Mouse (Mus musculus) regulatory T cell (primary cell): ENCODE results near the gene Dock1.

Experiments used
- in situ Hi-C: fragments of 300-600 bp; cut with MboI, MseI; formaldehyde crosslinking; loops from one replicate; pipeline ENCODE4 v1.15.1; 2025; ENCODE audit warnings: high pct_unique_total_duplicates

Dock1 gene

GRCm38 (mm10) chr7:134670312-134671002 is at the start of gene Dock1:
Gene Dock1, plus strand, starts transcription at chr7:134670654.
- in situ Hi-C loops, result no loop called here

- in situ Hi-C loops, result no loop called here
Observed at GRCm38 (mm10) chr7:134627906-134628305, 42.5 kb upstream of the Dock1 start.

DNA sequence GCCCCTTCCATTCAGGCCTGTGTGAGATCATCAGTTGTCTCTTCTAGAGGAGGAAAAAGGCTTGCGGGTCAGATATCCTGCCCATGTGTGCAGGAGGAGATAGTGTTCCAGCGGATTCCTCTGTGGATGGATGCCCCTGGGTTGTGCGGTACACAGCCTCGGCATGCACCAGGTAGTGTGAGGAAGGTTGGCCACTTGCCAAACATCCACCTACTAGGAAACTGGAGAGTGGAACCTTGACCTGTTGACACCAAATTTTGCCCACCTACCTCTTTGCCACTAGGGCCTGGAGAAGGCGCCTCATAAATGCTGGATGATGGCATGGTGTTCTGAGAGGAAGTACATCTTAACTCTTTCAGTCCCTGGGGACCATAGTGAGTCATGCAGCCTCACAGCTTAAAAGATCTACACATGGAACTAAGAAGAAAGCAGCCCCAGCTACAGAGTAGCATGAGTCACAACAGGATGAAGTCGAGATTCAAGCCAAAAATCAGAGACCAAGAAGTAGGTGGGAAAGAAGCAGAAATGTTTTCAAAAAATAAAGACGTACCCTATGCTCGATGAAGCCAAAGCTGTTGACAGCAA is 20.1 kb upstream of the Dock1 start:
- in situ Hi-C loops, result loop anchor here (10.0 kb wide), 1 partner anchor 604 kb away; the partner anchor contains the start of gene Nps

GRCm38 (mm10) chr7:134651071-134651470 is 19.4 kb upstream of the Dock1 start:
- in situ Hi-C loops, result loop anchor here (10.0 kb wide), 1 partner anchor 604 kb away; the partner anchor contains the start of gene Nps

DNA sequence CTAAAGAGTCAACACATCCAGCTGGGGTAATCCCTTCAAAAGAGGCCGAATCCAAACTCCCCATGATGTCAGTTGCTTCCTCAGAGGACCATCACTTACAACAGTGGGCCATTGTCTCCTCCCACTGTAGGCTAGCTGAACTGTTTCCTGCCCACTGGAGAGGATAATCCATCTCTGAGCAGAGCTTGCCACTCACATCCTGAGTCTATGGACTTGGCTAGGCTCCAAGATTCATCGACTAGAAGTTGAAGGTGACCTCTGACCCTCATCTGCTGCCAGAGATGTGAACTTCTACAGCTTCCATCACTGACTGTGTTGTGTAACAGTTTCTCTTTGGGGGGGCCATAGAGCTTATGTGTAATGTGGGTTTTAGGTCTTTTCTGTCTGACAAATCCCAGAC is 7.2 kb upstream of the Dock1 start:
- in situ Hi-C loops, result no loop called here

DNA sequence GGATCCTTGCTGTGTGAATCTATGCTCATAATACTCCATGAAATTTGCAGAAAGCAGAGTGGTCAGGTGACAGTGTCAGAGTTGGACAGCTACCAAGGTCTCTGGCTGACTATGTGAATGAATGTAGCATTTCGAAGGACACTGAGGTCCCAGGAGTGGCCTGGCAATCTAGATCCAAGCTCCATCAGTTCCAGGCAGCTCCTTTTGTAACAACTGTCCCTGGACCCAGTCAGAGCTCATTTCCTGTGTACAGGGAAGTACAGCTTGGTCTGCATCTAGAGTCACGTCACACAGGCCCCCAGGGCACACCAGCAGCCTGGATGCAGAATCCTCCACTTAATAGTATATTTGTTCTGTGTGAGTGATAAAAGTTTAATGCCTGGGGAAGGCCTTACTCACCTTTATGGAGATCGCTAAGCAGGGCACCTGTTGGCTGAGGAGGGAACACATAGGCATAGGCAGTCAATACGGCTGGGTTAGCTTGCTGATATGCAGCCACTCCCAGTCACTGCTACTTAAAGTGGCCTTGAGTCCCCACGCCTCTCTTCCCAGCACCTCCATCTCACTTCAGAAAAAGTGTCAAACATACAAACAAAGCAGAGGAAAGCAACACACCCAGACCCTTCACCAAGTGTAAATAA is 4.7 kb upstream of the Dock1 start:
- in situ Hi-C loops, result no loop called here

DNA sequence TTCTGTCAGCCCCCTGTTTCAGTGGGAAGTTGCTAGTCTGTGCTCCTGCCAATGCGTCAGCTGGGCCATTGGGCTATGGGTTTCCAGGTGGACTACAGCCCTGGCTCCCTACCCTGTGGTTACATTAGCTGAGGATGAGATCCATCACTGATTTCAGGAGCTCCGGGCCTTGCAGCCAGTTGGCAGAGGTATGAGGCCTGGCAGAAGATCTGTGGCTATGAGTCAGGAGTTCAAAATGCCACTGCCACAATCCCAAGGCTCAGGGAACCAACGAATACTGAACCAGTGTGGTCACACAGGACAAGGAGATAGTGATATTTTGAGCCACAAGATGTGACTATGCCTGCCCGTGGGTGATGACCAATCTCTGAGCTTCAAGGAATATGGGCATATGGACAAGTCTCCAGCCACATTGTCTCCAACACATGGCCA is 3.2 kb upstream of the Dock1 start:
- in situ Hi-C loops, result no loop called here

- in situ Hi-C loops, result no loop called here
Observed at GRCm38 (mm10) chr7:134669474-134670311, 761 bp upstream of the Dock1 start.

DNA sequence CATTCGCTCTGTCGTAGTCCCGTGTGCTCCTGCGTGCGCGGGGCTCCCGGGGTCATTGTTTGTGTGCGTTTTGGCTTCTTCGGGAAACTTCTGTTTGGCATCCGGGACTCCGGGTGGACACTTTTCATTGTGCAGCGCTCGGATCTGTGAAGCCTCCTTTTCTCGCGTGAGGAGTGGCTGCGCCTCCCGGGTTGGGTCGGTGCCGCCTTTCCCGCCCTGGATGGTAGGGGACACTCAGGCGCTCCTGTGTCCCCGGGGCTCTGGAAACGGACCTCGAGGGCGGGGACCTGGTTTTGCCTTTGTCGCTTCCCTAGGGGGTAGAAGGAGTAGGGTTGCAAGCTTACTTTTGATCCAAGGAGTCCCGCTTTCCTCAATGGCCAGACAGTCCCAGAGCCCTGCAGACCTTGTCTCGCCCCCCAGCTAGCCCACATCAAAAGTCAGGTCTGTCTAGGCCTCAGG is 578 bp downstream of the Dock1 start:
- in situ Hi-C loops, result no loop called here

DNA sequence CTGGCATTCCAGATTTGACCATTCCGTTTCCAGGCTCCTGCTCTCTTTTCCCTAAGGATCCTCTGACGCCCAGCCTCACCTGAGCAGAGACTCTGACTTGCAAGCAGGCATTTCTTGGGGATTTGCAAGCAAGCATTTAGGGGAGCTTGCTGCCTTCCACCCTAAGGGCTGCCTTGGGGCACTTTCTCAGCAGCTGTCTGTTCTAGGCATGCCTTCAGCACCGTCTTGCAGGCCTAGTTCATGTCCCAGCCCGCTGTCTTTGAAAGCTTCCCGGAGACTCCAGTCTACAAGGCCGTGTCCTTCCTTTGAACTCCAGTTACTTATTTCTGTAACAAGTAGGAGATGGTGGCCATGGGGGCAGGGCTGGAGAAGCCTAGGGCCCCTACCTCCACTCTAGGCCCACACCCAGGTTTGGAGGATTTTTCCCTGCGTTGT is 1.0 kb downstream of the Dock1 start:
- in situ Hi-C loops, result no loop called here

DNA sequence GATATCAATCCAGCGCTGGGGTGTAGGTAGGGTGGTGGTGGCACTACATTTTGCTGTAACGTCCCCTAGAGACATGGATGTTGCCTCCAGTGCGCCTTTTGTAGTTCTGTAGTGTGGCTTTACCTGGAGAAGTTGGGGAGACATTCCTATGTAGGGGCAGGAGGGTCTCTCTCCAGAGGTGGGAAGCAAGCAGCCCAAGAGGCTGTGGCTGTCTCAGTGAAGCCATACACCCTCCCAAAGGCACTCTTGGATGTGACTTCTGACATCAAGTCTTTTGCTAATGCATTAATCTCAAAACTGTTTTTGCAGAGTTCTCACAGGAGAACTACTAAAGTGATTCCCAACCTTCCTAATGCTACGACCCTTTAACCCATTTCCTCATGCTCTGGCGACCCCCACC is 2.7 kb downstream of the Dock1 start:
- in situ Hi-C loops, result no loop called here

GRCm38 (mm10) chr7:134673952-134674351 is 3.5 kb downstream of the Dock1 start:
- in situ Hi-C loops, result no loop called here

- in situ Hi-C loops, result no loop called here
Observed at GRCm38 (mm10) chr7:134677852-134678251, 7.4 kb downstream of the Dock1 start.

GRCm38 (mm10) chr7:134679314-134680158 is 9.1 kb downstream of the Dock1 start:
- in situ Hi-C loops, result no loop called here

DNA sequence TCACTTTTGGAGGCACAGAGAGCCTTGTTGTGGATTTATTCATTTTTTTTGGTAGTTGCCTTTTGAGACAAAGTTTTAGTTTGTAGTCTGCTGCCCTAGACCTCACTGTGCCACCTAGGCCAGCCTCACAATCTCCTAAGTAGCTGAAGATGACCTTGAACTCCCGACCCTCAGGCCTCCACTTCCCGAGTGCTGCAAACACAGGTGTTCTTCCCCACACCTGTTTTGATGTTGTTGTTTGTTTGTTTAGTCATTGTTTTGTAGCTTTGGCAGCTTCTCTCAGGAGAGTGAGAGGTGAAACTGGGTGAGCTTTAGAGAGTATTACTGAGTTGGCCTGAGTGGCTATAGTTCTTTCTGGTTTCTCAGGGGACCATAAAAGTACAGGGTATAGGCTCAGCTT is 9.7 kb downstream of the Dock1 start:
- in situ Hi-C loops, result no loop called here

- in situ Hi-C loops, result no loop called here
Observed at GRCm38 (mm10) chr7:134681729-134682527, 11.5 kb downstream of the Dock1 start.

GRCm38 (mm10) chr7:134688332-134688731 is 17.9 kb downstream of the Dock1 start:
- in situ Hi-C loops, result no loop called here

GRCm38 (mm10) chr7:134690118-134690517 is 19.7 kb downstream of the Dock1 start:
- in situ Hi-C loops, result no loop called here

DNA sequence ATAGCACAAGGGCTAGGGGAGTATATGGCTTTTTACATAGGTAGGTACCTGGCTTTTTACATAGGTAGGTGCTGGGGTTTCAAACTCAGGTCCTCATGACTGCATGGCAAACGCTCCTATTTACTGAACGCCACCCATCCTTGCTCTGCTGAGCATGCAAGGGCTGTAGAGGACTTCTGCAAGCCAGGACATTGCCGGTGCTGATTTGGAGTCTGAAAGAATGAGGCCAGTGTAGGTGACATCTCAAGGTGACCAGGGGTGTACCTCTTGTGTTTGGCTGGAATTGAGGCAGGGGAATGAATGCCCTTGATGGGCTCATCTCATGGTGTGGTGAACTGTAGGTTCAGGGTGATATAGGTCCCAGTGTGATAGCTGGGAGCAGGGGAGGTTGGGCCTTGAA is 20.4 kb downstream of the Dock1 start:
- in situ Hi-C loops, result no loop called here

- in situ Hi-C loops, result no loop called here
Observed at GRCm38 (mm10) chr7:134693325-134693724, 22.9 kb downstream of the Dock1 start.
